Mouse (Mus musculus): ENCODE measurements around the gene Exosc8.

- no peak for TF ChIP-seq GATA1 (IDR thresholded peaks at IDR 0.05; ENCODE audit: low read length)
- TF ChIP-seq TAL1 (IDR thresholded peaks at IDR 0.05; ENCODE audit: low read length): no peak
Observed at GRCm38 (mm10) chr3:54732371-54732770, 2.8 kb downstream of the Exosc8 start.
